Mouse (Mus musculus) ES-E14 (cell line): ENCODE data around the gene Ncan.

Experiments used
- HCFC1 ChIP-seq: IDR thresholded peaks from 2 replicates; pipeline ENCODE4 v1.6.1; 2012; ENCODE audit warnings: low read length, inconsistent platforms, borderline replicate concordance; ENCODE audit not compliant: insufficient read depth
- ZNF384 ChIP-seq: IDR thresholded peaks from 2 replicates; pipeline ENCODE4 v1.6.1; 2012; ENCODE audit warnings: low read depth, low read length, inconsistent platforms

DNA sequence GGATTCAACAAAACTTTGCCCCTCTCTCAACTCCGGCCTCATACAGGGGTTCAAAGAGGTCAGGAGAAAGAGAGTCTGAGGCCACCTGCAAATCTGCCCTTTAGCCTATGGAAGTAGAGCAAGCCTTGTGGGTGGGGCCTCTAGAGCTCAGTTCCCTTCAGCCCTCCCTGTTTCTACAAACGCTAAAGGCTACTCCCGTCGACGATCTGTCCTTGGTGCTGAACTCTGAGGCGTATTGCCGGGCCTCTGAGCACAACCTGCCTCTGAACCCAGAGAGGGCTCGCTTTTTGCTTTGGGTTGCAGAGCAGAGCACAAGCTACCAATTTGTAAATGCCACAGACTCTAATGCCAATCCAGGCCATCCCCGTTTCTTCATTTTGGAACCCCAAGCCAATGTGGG is 3.1 kb downstream of the Ncan start:
- TF ChIP-seq ZNF384 (no peak), HCFC1 (no peak)
